25 mouse cellular contexts compared by ENCODE assay signal in genomic region chr3:50643068-50643467, GRCm38 (mm10).
A peak's percentile ranks its signal among the peaks of the same experiment; 100 is the strongest.
DNase-seq lines count a peak whose midpoint lies in the region; ATAC-seq and TF ChIP-seq lines count a peak whose summit lies in the region.
"Had no signal": no experiment of that assay in that cellular context is flagged by ENCODE, and none has a peak within 500 bp of the region (broad histone marks: within the 10 kb centered on the region; RNA-seq: fewer than 3 reads in every experiment).

No protein-coding gene starts in this region.

- no peak overlapping the region for H3K4me2 ChIP-seq in midbrain, postnatal 0 days (ENCODE audit: low read depth, low read length, poor library complexity, severe bottlenecking)
- H3K4me2 ChIP-seq in midbrain, embryonic 13.5 days (replicated peaks) = no peak overlapping the region
- H3K4me2 ChIP-seq in forebrain, postnatal 0 days (ENCODE audit: low read depth) = no peak overlapping the region
- H3K4me2 ChIP-seq: hindbrain, embryonic 13.5 days; limb, embryonic 12.5 days; liver, embryonic 11.5 days; midbrain, embryonic 12.5 days; neural tube, embryonic 13.5 days had no signal

- H3K4me3 ChIP-seq in midbrain, postnatal 0 days (ENCODE audit: low read depth, low read length) = no peak overlapping the region
- H3K4me3 ChIP-seq in midbrain, embryonic 13.5 days (replicated peaks) = no peak overlapping the region
- no peak overlapping the region for H3K4me3 ChIP-seq in forebrain, postnatal 0 days (ENCODE audit: low read depth, low read length)
- H3K4me3 ChIP-seq: hindbrain, embryonic 13.5 days; limb, embryonic 12.5 days; midbrain, embryonic 12.5 days; myocyte; neural tube, embryonic 13.5 days had no signal

- no peaks in the 10 kb centered on the region for H3K27me3 ChIP-seq in midbrain, postnatal 0 days (ENCODE audit: insufficient read depth, low read length)
- H3K27me3 ChIP-seq in midbrain, embryonic 13.5 days = 0 out of 2 replicates have a peak, but pooled peaks cover under 1% of the 10 kb centered on the region
- H3K27me3 ChIP-seq in forebrain, postnatal 0 days (ENCODE audit: insufficient read depth, low read length) = no peaks in the 10 kb centered on the region
- H3K27me3 ChIP-seq: hindbrain, embryonic 13.5 days; limb, embryonic 12.5 days; neural tube, embryonic 13.5 days had no signal

- peak; percentile 35 to 47 for DNase-seq in cerebellum, postnatal 10 days
- no peak for DNase-seq in cerebellum, adult 11-12 months
- peak; percentile 42 for DNase-seq in midbrain, postnatal 0 days (ENCODE audit: low spot score)
- DNase-seq in brain, embryonic 14.5 days (ENCODE audit: low read depth) = peak; percentile 73
- DNase-seq in forebrain, postnatal 0 days = no peak
- DNase-seq in lung, postnatal 25 days (ENCODE audit: low spot score) = no peak
- DNase-seq: cerebellum, adult 18-20 months; cerebellum, postnatal 25 days; gastrocnemius, postnatal 25 days; heart, adult 18-20 months; kidney, adult 18-20 months; kidney, postnatal 4 days; liver, postnatal 0 days; thymus, adult 18-20 months; thymus, postnatal 4 days had no signal

- H3K36me3 ChIP-seq in midbrain, postnatal 0 days (ENCODE audit: insufficient read depth, low read length) = no peaks in the 10 kb centered on the region
- no peaks in the 10 kb centered on the region for H3K36me3 ChIP-seq in midbrain, embryonic 13.5 days
- H3K36me3 ChIP-seq in forebrain, postnatal 0 days (ENCODE audit: insufficient read depth) = no peaks in the 10 kb centered on the region
- H3K36me3 ChIP-seq: hindbrain, embryonic 13.5 days; limb, embryonic 12.5 days; midbrain, embryonic 12.5 days; neural tube, embryonic 13.5 days had no signal

- no peaks in the 10 kb centered on the region for H3K9me3 ChIP-seq in midbrain, postnatal 0 days (ENCODE audit: low read length)
- H3K9me3 ChIP-seq in midbrain, embryonic 13.5 days = no peaks in the 10 kb centered on the region
- H3K9me3 ChIP-seq in forebrain, postnatal 0 days (ENCODE audit: low read length) = no peaks in the 10 kb centered on the region
- H3K9me3 ChIP-seq: hindbrain, embryonic 13.5 days; midbrain, embryonic 12.5 days; neural tube, embryonic 13.5 days had no signal

- no peak for ATAC-seq in midbrain, postnatal 0 days (ENCODE audit: low FRiP score)
- ATAC-seq in midbrain, embryonic 13.5 days = no peak
- peak; percentile 34; the same call in 1 of the 2 replicates for ATAC-seq in forebrain, postnatal 0 days
- ATAC-seq: activated CD4-positive, CD25-positive, alpha-beta regulatory T cell, adult 4 months; inflammation-experienced regulatory T-cells, adult 6 months; liver, postnatal 0 days; lung, postnatal 0 days had no signal

- TF ChIP-seq CTCF in midbrain, postnatal 0 days (IDR thresholded peaks at IDR 0.05) = no peak
- no peak for TF ChIP-seq CTCF in brain, embryonic 14.5 days (IDR thresholded peaks at IDR 0.05; ENCODE audit: borderline replicate concordance, extremely low read depth, insufficient read depth, insufficient read length)
- TF ChIP-seq CTCF in forebrain, postnatal 0 days (IDR thresholded peaks at IDR 0.05; ENCODE audit: low read depth) = no peak

- no peak for TF ChIP-seq POLR2A in brain, embryonic 14.5 days (IDR thresholded peaks at IDR 0.05; ENCODE audit: borderline replicate concordance, extremely low read depth, insufficient read depth, insufficient read length, poor library complexity, severe bottlenecking)

- H3K4me1 ChIP-seq in midbrain, postnatal 0 days (ENCODE audit: insufficient read depth, low read length) = no peaks in the 10 kb centered on the region
- peaks cover 7% of the 10 kb centered on the region; the same call in 1 of the 2 replicates for H3K4me1 ChIP-seq in midbrain, embryonic 13.5 days (replicated peaks)
- H3K4me1 ChIP-seq in forebrain, postnatal 0 days (ENCODE audit: insufficient read depth) = peaks cover 7% of the 10 kb centered on the region; the same call in 1 of the 2 replicates
- H3K4me1 ChIP-seq: limb, embryonic 12.5 days; neural tube, embryonic 13.5 days had no signal

- WGBS in midbrain, postnatal 0 days = 68% methylated on average over 2 of the region's 2 CpGs
- 45% methylated on average over 2 of the region's 2 CpGs for WGBS in midbrain, embryonic 13.5 days
- WGBS in forebrain, postnatal 0 days = 32% methylated on average over 2 of the region's 2 CpGs

- no peak overlapping the region for H3K27ac ChIP-seq in midbrain, postnatal 0 days (ENCODE audit: low read depth, low read length)
- H3K27ac ChIP-seq in midbrain, embryonic 13.5 days = no peak overlapping the region
- no peak overlapping the region for H3K27ac ChIP-seq in forebrain, postnatal 0 days (ENCODE audit: low read depth, low read length)
- H3K27ac ChIP-seq: hindbrain, embryonic 13.5 days; limb, embryonic 12.5 days; midbrain, embryonic 12.5 days; neural tube, embryonic 13.5 days had no signal

- H3K9ac ChIP-seq in midbrain, postnatal 0 days (replicated peaks; ENCODE audit: low read length, poor library complexity, severe bottlenecking) = no peak overlapping the region
- H3K9ac ChIP-seq in midbrain, embryonic 13.5 days (replicated peaks) = no peak overlapping the region
- H3K9ac ChIP-seq in forebrain, postnatal 0 days = no peak overlapping the region
- H3K9ac ChIP-seq: hindbrain, embryonic 13.5 days; limb, embryonic 12.5 days; liver, postnatal 0 days; midbrain, embryonic 12.5 days; neural tube, embryonic 13.5 days had no signal

Comparison
In these comparisons a context has a peak if more than half of its experiments do, and no peak if none do; other contexts are left out.
1. DNase-seq: peak in cerebellum, postnatal 10 days (2 of 2), midbrain, postnatal 0 days (single experiment) and brain, embryonic 14.5 days (single experiment); none in cerebellum, adult 11-12 months (single experiment), forebrain, postnatal 0 days (single experiment) and lung, postnatal 25 days (single experiment).